Mouse (Mus musculus) adipocyte (in vitro differentiated cells): Measurements from ENCODE around the gene 1700069L16Rik.

Experiments used
- DNase-seq: peaks from one replicate; pipeline ENCODE4 v3.0.0-alpha.2; 2016; ENCODE audit warnings: low spot score

Gene 1700069L16Rik

DNA sequence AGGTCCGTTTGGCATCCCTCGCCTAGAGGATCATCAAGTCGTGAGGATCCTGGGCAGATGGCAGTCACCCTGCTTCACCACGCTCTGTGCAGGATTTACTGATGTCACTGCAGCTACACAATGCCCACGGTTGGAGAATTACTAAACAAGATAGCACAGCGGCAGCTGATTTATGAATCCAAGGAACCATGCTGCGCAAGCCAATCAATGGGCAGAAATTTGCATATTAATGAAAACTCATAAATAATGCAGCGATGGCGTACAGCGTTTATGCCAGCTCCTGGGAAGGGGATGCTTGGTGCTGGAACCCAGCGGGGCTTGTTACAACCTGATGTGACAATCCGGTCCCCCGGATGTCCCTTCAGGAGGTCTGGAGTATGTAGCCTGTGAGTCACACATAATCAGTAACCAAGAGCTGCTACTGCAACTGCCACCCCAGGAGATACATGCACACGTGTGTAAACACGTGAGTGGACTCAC, 34.5 kb downstream of the 1700069L16Rik start:
- DNase-seq, result no peak

DNA sequence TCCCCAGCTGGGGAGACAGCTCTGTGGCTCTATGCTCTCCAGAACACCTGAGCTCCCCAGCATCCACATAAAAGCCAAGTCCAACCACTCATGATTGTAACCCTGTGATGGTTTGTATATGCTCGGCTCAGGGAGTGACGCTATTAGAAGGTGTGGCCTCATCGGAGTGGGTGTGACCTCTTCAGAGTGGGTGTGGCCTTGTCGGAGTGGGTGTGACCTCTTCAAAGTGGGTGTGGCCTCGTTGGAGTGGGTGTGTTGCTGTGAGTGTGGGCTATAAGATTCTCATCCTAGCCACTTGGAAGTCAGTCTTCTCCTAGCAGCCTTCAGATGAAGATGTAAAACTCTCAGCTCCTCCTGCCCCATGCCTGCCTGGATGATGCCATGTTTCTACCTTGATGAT, 37.1 kb downstream of the 1700069L16Rik start:
- no peak for DNase-seq

DNA sequence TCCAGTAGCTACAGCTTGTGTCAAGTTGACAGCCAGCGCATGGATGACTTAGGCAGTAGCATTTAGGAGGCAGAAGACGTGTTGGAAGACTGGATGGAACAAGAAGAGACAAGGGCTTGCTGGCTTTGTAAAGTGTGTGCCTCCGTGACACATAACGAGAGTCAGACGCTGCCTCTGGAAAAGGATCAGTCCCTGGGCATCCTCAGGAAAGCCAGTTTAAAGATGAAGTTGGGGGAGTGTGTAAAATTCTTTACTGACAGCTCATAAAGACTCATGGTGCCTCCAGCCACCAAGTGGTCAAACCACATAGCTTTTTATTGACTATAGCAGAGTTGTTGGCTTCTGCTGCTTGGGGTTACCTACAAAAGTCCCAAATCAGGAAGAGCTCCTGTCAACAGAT, 39.1 kb downstream of the 1700069L16Rik start:
- no peak for DNase-seq

DNA sequence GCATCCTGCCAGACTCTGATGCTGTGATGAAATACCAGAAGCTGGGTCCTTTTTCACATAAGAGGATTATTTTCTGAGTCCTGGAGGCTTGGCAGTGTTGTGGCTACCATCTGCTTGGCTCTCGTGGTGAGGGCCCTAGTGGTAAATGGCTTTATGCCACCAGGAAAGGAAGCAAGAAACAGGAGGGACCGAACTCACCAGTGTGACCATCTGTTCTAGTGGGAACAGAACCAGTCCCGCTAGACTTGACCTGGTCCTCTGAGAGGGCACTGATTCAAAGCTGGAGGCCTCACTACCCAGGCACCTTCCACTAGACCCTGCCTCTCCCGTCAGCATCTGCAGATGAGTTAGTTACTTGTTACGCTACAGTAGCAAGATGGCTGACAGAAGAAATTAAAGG, 41.3 kb downstream of the 1700069L16Rik start:
- DNase-seq, result no peak

DNA sequence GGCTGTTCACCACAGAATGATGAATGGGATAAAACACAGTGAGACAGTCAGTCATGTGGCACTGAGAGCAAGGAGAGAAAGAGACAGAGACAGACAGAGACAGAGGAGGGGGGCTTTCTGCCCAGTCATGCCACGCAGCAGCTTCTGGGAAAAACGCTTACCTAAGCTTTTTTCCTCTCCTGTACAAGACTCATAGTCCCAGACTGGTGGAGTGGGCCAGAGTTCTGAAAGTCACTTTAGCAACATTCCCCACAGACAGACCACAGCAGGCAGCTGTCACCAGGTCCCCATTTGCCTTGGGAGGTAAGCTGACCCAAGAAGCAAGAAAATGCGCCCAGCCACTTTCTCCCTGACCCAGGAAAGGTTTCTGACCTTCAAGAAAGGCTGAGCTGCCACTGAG, 42.1 kb downstream of the 1700069L16Rik start:
- DNase-seq, result no peak

DNA sequence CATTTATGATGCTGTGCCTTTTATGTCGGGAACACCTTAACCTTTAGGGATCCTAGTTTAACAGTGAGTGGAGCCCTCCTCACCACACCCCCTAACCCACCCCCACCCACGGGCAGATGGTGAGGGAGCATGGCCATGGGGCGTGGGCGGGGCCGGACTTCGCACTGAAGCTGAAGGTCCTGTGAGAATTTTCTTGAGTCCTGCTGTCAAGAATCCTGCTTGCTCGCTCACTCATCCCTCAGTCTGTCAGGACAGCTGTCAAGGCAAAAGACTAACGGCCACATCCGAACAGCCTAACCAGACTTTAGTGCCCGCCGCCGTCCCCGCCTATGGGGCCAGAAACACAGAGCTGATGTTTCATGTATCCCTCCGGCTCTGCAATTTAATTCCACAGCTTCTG, 43.4 kb downstream of the 1700069L16Rik start:
- no peak for DNase-seq

DNA sequence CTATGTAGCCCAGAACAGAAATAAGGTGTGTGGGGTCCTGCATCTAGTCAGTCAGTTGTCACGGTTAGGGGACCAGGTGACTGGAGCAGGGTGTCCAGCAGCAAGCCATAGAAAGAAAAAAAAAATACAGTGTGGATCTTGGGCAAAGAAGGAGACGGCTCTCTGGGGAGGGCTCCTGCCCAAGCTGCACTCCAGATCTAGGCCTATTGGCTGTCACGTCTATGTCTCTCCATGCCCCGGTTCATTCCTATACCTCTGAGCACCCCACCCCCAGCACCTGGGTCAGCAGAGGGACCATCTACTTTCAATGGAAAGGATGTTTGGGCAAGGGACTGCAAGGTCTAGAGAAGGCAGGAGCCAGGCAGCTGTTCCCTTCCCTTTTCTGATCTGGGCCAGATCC, 45.1 kb downstream of the 1700069L16Rik start:
- DNase-seq, result no peak

DNA sequence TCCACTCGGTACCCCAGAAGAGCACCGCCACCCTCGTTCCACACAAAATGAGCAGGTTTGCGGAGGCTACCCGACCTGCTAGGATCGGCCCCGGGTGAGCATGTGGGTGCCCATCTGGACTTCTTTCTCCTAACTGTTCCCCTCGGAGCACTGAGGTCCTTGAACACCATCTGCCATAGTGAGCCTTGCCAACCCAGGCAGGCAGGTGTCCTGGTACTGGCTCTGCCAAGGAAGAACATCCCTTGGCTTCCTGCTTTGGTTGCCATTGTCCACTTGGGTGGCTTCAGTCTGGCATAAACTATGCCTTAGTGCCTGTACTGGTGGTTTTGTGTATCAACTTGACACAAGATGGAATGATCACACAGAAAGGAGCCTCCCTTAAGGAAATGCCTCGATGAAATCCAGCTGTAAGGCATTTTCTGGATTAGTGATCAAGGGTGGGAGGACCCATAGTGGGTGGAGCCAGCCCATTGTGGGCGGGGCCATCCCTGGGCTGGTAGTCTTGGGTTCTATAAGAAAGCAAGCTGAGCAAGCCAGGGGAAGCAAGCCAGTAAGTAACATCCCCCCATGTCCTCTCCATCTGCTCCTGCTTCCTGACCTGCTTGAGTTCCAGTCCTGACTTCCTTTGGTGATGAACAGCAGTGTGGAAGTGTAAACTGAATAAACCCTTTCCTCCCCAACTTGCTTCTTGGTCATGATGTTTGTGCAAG, 45.7 kb downstream of the 1700069L16Rik start:
- DNase-seq, result no peak

DNA sequence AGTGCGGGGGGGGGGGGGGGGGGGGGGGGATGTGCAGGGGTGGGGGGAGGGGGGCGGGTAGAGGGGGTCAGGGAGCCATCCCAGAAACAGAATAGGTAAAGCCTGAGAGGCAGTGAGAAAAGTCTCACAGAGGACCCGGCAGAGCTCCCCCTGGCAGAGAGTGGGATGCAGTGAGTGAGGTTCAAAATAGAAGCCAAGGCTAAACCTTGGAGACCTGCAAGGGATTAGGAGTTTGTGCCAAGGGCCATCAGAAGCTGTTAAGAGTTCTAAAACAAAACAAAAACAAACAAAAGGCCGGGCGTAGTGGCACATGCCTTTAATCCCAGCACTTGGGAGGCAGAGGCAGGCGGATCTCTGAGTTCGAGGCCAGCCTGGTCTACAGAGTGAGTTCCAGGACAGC, 47.0 kb downstream of the 1700069L16Rik start:
- no peak for DNase-seq

DNA sequence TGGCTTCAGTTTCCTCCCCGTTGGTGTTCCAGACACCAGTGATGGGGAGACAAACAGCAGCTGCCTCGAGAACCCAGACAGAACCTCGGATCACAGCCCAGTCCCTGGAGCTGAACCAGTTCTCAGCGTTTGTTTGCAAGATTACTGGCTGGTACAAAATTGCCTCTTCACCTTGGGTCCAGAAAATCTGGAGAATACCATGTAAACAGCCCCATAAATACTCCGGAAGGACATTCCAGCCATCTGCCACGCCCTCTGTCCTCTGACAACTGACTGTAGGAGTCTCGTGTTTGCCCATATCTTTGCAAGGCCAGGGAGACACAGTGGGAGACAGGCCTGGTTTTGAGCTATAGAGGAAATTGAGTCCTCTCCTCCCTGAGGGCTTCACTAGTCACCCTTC, 49.7 kb downstream of the 1700069L16Rik start:
- DNase-seq, result peak; percentile 41

DNA sequence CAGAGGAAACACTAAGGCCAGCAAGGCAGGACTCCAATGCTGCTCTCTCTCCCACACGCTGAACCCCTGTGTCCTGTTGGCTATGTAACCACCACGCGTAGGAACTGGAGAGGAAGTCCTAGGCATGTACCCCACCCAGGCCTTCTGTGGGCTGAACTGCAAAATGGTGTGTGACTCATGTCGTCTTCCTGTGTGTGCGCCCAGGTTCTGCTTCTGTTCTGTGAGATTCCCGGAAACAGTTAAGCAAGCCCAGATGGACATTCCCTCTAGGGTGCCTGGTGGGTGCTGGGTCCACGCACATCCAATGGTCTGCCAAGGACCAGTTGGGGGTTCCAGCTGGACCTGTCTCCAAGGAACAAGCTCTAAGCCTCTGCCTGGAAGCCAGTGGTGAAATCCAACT, 52.1 kb downstream of the 1700069L16Rik start:
- DNase-seq, result peak; percentile 32

DNA sequence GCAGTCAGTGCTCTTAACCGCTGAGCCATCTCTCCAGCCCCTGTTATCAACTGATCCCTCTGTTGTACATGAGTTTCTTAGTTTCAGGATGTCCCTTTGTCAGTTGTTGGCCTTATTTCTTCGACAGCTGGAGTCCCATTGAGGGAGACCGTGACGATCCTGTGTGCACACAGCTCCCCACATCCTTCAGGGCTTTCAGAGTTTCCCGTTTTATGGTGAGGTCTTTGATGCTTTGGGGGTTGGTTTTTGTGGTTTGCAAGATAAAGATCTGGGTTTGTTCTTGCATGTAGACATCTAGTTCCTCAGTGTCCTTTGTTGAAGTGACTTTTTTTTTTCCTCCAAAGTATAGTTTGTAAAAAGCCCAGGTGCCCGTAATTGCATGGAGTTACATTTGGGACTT, 54.0 kb downstream of the 1700069L16Rik start:
- DNase-seq, result no peak

DNA sequence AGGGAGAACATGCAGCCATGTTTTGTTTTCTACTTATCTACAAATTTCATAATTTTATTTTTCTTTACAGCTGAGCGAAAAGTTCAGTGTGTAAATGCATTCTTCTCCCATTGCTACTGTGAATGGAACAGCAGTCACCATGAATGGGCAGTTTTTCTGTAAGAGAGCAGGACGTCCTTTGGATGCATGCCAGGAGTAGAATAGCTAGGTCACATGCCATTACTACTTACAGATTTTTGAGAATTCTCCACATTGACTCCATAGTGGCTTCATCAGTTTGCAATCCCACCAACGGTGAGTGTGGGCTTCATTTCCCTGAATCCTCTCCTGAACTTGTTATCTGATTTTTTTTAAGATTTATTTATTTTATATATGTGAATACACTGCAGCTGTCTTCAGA, 54.5 kb downstream of the 1700069L16Rik start:
- DNase-seq, result no peak

DNA sequence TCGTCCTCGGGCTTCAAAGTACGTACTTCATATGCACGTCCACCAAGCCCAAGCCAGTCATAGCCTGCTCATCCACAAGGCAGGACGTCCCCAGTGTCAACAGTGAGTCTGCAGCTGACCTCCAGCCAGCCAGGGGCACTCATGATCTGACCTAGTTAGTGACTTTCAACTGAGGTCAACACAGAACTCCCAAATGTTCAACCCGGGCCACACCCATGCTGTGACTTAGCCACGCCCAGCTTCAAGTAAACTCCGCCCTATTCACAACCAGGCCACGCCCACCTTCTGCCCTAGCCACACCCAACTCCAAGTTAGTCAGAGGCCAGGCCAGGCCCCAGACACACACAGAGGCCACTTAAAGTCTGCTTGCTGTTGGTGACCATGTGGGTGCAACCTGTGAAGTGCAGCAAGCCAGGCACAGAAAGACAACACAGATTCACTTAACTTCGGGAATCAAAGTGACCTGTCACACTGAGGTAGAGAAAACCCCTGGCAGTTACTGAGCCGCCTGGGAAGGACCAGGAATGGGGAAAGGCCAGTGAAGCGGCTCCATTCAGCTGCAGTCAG, 59.9 kb downstream of the 1700069L16Rik start:
- DNase-seq, result no peak

DNA sequence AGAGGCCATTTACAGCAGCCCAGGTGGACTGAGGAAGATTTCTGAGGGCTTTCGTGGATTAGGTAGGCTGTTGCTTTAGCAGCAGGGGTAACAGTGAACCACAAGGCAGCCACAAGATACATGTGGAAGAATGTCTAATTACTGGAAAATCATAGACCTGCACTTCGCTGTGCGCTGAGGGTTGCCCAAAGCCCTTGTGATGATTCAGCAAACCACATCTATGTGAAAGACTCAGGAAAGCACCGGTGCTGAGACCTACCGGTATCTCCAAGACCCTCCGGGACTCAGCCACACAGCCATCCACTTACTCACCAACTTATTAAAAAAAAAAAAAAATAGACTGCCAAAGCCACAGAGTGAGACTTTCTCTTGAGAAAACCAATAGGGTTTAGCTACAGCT, 60.4 kb downstream of the 1700069L16Rik start:
- no peak for DNase-seq

DNA sequence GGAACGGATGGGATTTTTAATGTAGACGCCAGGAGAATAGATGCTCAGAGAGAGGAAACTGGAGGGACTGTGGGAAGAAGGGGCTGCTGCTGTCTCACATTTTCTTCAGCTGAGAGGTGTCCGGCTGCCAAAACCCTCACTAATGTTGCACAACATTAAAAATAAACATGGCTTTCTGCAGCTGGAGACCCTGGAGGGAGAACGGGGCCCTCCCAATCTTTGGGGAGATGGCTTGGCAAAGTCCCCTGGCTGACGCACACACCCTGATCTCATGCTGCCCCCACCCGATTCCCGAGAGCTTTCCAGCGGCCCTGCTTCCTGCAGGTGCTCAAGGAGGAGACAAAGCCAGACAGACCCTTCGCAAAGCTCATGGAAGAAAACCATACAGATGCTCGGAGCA, 63.7 kb downstream of the 1700069L16Rik start:
- DNase-seq, result no peak

DNA sequence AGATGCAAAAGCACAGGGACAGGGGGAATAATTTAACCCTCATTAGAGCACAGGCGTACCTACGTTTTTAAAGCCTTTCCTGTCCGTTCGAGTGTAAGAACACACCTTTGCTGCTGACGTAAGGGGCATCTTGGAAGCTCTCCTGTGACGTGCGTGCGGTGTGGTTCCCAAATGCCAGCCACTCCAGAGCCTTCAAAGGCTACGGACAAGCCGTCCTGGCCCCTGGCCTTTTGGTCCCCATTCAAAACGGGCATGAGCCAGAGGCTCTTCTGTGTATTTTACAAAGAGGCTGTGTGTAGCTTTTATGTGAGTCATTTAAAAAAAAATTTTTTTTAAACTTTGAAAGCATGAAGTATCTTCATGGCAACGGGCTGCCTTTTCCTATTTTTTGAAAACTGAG, 69.8 kb downstream of the 1700069L16Rik start:
- no peak for DNase-seq

DNA sequence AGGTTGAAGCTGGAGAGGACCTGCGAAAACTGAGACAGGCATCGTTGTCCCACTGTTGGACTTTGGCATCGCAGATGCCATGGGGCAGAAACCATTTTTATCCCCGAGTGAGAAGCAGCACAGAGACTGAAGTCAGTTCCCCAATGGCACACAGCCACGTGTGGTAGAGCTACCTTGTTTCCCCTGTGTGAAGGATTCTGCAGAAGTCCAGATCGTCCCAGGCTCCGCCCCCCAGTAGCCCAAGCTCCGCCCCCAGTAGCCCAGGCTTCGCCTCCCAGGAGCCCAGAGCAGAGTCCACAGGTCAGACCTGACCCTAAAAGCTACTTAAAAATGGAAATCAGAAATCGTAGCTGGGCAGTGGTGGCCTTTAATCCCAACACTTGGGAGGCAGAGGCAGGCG, 70.4 kb downstream of the 1700069L16Rik start:
- no peak for DNase-seq

DNA sequence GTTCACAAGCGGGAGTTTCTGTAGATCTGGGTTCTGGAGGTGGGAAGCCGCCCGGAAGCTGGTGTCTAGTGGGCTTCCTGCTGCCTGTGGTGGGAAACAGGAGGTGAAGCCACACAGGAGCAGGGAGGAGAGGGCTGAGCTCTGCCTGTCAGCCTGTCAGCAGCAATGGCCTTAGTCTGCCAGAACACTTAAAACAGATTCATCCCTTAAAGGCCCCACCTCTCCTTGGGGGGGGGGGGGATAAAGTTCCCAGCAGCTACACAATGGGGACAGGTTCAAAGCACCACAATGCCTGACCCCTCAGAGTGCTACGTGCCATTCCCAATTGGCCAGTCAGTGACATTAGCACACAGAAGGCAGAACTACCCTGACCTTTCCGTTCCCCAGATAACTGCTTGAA, 72.4 kb downstream of the 1700069L16Rik start:
- no peak for DNase-seq

DNA sequence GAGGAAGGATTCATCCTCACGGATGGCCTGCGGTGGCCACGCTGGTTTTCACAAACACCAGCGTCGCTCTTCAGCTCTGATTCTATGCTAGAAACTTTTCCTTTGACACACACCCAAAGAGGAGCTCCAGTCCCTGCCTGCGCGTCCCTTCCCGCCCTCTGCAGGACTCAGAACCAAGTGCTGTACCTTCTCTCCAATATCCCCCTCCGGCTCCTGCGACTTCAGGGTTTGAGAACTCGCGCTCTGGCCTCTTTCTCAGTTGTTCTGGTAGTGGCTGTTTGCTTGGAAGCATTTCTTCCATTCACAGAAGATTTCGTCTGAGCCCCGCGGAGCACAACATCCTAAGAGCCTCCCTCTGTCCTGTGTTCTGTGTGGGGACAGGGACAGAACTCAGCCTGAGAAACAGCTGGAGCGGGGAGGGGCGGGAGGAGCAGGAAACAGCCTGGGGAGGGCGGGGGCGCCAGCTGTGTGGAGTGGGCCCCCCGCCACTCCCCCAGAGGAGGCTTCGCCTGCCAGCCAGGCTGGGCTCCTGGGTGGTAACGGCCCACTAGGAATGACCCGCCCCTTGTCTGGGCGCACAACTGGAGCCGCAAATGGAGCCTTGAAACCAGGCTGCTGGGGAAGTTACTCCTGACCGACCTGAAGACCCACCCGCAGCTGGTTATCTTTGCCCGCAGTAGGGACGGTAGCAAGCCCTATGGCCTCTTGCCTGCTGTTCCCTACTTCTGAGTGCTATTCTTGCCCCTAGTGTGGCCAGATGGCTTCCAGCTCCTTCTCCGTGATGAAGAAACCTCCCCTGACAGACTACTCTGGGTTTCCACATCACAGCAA, 74.3 kb downstream of the 1700069L16Rik start, which contains the start of gene Cmklr1:
Cmklr1 (minus strand) TSS at position 392 of the 831 bp plus-strand sequence.
- DNase-seq, result no peak

DNA sequence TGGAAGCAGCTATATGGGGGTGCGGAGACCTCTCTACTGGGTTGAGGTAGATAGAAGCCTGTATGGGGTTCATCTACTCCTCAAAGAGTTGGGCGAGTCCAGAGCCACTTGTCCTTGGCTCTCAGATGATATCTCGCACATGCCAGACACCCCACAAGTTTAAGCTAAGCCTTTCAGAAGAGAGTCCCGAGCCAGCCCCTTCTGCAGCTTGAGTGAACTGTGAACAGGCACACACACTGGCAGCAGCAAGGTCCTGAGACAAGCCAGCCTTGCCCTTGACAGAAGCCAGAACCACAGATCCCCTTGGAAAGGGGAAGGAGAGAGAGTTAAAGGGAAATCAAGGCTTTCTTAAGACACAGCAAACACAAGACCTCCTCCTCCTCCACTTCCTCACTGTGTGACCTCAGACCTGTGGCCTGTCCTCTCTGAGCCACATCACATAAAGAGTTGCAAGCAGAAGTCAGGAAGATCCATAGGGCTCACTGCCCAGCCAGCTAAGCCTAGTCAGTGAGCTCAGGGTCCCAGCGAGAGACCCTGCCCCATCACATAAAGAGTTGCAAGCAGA, 75.8 kb downstream of the 1700069L16Rik start:
- DNase-seq, result no peak

DNA sequence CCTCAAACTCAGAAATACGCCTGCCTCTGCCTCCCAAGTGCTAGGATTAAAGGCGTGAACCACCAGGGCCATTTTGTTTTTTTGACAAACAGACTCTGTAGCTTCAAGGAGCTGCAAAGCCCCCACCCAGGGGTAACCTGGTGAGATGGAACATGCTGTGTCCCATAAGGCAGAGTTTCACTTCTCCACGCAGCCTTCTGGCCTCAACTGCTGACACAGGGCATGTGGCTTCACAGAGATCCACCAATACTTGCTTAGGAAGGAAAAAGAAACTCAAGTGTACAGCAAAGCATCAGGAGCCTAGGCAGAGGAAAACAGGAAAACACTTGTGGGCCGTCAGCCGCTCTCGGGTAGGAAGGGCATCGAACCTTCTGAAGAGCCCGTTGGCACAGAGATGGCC, 77.4 kb downstream of the 1700069L16Rik start:
- DNase-seq, result no peak

DNA sequence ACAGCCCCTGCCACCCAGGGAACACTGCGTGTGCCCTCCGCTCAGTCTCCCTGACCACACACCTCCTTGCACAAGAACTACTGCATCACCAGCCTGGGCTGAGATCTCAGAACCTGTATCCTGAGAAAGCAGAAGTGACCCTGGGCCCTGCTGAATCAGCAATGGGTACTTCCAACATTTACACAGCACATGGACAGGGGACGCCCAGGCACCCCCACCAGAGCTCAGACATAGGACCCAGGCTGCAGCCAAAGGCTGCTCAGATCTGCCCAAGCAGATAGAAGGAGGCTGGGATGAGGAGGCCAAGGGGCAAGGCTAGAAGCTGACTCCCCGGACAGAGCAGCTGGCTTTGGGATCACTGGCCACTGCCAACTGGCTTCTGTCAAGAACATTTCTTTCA, 80.1 kb downstream of the 1700069L16Rik start:
- DNase-seq, result no peak
